Mouse (Mus musculus) liver, postnatal 0 days (tissue): ENCODE results near the gene Tm6sf2. TPM values are rescaled to one million over a fixed set of nuclear protein-coding genes. Genes with fewer than 3 reads are reported as not detected.

Experiments
- ATAC-seq: fragments of 200-750 bp; cut with Nextera tagmentation; 2 replicates; pipeline ENCODE4 v1.8.0; 2017; ENCODE audit warnings: mild to moderate bottlenecking, moderate library complexity
- DNase-seq: peaks from one replicate; pipeline ENCODE4 v3.0.0-alpha.2; 2016
- H3K27ac ChIP-seq: fragments of 300-500 bp; sonication (generic); 2 replicates; pipeline ENCODE4 v1.5.1; 2014; ENCODE audit warnings: antibody characterized with exemption, moderate library complexity, mild to moderate bottlenecking, low read depth
- H3K27me3 ChIP-seq: fragments of 300-500 bp; sonication (generic); 2 replicates; pipeline ENCODE4 v1.6.1; 2014; ENCODE audit warnings: low read length, control low read depth, mixed read lengths; ENCODE audit not compliant: insufficient read depth
- H3K36me3 ChIP-seq: fragments of 300-500 bp; sonication (generic); replicated peaks from 2 replicates; pipeline ENCODE4 v1.6.1; 2014; ENCODE audit warnings: mild to moderate bottlenecking, control low read depth, low read length, moderate library complexity, mixed read lengths; ENCODE audit not compliant: insufficient read depth
- H3K4me1 ChIP-seq: fragments of 300-500 bp; sonication (generic); 2 replicates; pipeline ENCODE4 v1.6.1; 2014; ENCODE audit warnings: antibody characterized with exemption, mild to moderate bottlenecking, control low read depth; ENCODE audit not compliant: insufficient read depth
- H3K4me2 ChIP-seq: fragments of 300-500 bp; sonication (generic); 2 replicates; pipeline ENCODE4 v1.6.1; 2014; ENCODE audit warnings: low read depth, mild to moderate bottlenecking, low read length, moderate library complexity, mixed read lengths
- H3K4me3 ChIP-seq: fragments of 300-500 bp; sonication (generic); 2 replicates; pipeline ENCODE4 v1.5.1; 2014; ENCODE audit warnings: low read depth, low read length
- H3K9ac ChIP-seq: fragments of 300-500 bp; sonication (generic); replicated peaks from 2 replicates; pipeline ENCODE4 v1.6.1; 2014; ENCODE audit warnings: mild to moderate bottlenecking, moderate library complexity
- H3K9me3 ChIP-seq: fragments of 300-500 bp; sonication (generic); 2 replicates; pipeline ENCODE4 v1.6.1; 2016; ENCODE audit warnings: mild to moderate bottlenecking, control low read depth, low read length, mixed read lengths
- CTCF ChIP-seq: sonication (generic); IDR thresholded peaks from 2 replicates; pipeline ENCODE4 v1.5.1; 2016; ENCODE audit warnings: antibody characterized with exemption, low read depth
- EP300 ChIP-seq: IDR thresholded peaks from 2 replicates; pipeline ENCODE4 v1.6.1; 2016; ENCODE audit warnings: antibody characterized with exemption, low read depth, mild to moderate bottlenecking
- WGBS: fragments of 180-500 bp; shearing (Covaris S2); extraction: QIAGEN DNeasy Blood & Tissue Kit; methylation state at CpG from one replicate; pipeline ENCODE4 v1.1.7; 2014; ENCODE audit not compliant: insufficient replicate concordance; 5-methylcytosine and 5-hydroxymethylcytosine counted together
- polyA plus RNA-seq: library from polyadenylated mRNA; unstranded; fragments of >200 nt; fragmentation: Nextera tagmentation; extraction: Ambion mirVana; gene quantifications from 2 replicates; pipeline ENCODE4 v1.2.1, GENCODE M21; 2015

Gene Tm6sf2
- polyA plus RNA-seq, 1 experiment from 2014 or later, result 38.7 TPM

DNA sequence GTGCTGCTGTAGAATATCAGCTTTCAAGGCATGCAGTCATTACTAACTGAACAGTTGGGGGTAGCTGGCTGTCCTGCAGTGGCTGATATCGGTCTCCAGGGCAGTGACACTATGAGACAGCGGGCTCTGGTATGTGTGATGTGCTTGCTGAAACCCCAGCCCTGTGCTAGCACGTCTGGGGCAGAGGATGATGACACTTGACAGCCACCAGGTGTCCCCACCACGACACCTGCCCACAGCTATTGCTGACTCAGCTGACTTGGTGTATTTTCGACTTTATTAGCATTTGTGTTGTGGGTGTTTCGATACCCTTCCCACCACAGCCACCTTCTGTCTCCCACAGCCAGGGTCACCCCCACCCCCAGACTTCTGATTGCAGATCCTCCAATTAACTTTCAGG is 31.8 kb downstream of the Tm6sf2 start:
- DNase-seq, result peak; percentile 62

DNA sequence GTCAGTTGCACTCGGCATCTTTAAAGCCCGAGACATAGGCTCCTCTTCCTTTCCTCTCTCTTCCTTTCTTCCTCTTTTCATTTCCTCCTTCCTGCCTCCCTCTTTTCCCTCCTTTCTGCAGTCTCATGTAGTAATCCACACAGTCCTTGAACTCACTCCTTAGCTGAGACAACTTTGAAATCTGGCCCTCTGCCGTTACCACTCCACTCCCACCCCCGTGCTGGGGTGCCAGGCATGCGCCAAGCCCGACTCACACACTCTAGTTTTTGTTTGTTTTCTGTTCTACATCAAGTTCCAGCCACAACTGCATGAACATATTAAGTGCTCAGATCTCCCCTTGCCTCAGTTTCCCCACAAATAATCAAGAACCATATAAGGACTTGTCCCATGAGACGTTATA is 32.2 kb downstream of the Tm6sf2 start:
- Histone ChIP-seq H3K9me3 (no peaks in the 10 kb centered on the region), H3K9ac (no peak overlapping the region), H3K27ac (no peak overlapping the region), H3K4me2 (no peak overlapping the region), H3K4me1 (no peaks in the 10 kb centered on the region), H3K4me3 (no peak overlapping the region), H3K27me3 (peaks cover 7% of the 10 kb centered on the region; the same call in 1 of the 2 replicates), H3K36me3 (no peaks in the 10 kb centered on the region)
- WGBS, result 63% methylated on average over 7 of the region's 7 CpGs
- ATAC-seq, result no peak
- DNase-seq, result no peak
- TF ChIP-seq CTCF, result no peak
- no peak for TF ChIP-seq EP300

More for the DNA sequence above, 31.8 kb downstream of the Tm6sf2 start:
- no peak overlapping the region for H3K4me3 ChIP-seq
- ATAC-seq, result peak; percentile 72
- WGBS, result 8% methylated on average over 5 of the region's 6 CpGs
- no peaks in the 10 kb centered on the region for H3K9me3 ChIP-seq
- peaks cover 7% of the 10 kb centered on the region; the same call in 1 of the 2 replicates for H3K27me3 ChIP-seq
- TF ChIP-seq EP300 (no peak), CTCF (peak; percentile 82)
- H3K4me1 ChIP-seq, result no peaks in the 10 kb centered on the region
- H3K4me2 ChIP-seq, result no peak overlapping the region
- H3K9ac ChIP-seq, result no peak overlapping the region
- no peaks in the 10 kb centered on the region for H3K36me3 ChIP-seq
- no peak overlapping the region for H3K27ac ChIP-seq

DNA sequence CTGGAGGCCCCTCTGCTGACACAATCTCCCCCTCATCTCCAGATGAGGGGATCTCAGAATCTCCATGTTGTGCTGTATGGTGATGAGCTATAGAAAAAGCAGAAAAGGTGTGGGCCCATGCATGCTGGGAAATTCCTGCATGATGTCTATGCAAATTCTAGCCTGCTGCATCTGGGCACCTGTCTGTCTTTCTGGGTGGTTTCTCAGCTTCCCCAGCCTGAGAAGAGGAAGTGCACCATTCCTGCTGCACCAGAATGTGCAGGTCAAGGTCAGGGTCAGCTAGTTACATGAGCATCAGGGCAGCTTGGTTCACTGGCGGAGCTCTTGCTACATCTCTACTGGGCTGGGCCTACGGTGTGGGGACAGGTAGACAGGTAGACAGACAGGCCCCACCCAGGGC is 37.7 kb downstream of the Tm6sf2 start:
- 54% methylated on average over 2 of the region's 2 CpGs for WGBS
- Histone ChIP-seq H3K27ac (no peak overlapping the region), H3K4me3 (no peak overlapping the region), H3K9me3 (no peaks in the 10 kb centered on the region), H3K36me3 (no peaks in the 10 kb centered on the region), H3K4me1 (no peaks in the 10 kb centered on the region), H3K27me3 (peaks cover 57% of the 10 kb centered on the region), H3K4me2 (no peak overlapping the region), H3K9ac (no peak overlapping the region)
- DNase-seq (no peak), ATAC-seq (no peak)
- TF ChIP-seq EP300, result no peak
- no peak for TF ChIP-seq CTCF

DNA sequence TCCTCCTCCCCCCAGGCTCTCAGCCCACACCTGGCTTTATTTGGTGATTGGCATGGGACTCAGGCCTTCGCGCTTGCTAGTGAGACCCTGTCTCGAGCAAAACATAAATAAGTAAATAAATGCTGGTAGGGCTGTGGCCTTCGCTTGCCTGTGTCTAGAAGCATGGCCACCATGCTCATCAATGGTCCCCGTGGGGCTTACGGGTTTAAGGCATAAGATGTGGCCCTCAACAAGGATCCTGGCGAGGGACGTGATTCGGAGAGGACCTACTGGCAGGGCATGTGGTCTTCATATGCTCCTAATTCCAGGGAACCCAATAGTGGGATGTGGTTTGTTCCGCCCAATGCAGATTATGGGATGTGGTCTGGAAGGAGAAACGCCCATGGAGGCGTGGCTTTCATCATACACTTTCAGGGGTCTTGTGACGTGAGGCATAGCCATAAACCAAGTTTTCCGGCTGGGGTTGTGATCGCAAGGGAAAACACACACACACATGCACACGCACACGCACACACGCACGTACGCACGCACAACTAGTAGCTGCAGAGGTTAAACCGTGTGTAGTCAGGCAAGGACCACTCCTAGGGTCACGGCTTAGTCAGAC is 38.6 kb downstream of the Tm6sf2 start:
- 48% methylated on average over 23 of the region's 23 CpGs for WGBS
- H3K4me1 ChIP-seq, result no peaks in the 10 kb centered on the region
- no peak for DNase-seq
- H3K4me2 ChIP-seq, result no peak overlapping the region
- no peak for TF ChIP-seq EP300
- no peak for TF ChIP-seq CTCF
- H3K9me3 ChIP-seq, result no peaks in the 10 kb centered on the region
- H3K4me3 ChIP-seq, result no peak overlapping the region
- H3K27me3 ChIP-seq, result peaks cover 58% of the 10 kb centered on the region
- no peaks in the 10 kb centered on the region for H3K36me3 ChIP-seq
- no peak overlapping the region for H3K9ac ChIP-seq
- no peak overlapping the region for H3K27ac ChIP-seq
- no peak for ATAC-seq

DNA sequence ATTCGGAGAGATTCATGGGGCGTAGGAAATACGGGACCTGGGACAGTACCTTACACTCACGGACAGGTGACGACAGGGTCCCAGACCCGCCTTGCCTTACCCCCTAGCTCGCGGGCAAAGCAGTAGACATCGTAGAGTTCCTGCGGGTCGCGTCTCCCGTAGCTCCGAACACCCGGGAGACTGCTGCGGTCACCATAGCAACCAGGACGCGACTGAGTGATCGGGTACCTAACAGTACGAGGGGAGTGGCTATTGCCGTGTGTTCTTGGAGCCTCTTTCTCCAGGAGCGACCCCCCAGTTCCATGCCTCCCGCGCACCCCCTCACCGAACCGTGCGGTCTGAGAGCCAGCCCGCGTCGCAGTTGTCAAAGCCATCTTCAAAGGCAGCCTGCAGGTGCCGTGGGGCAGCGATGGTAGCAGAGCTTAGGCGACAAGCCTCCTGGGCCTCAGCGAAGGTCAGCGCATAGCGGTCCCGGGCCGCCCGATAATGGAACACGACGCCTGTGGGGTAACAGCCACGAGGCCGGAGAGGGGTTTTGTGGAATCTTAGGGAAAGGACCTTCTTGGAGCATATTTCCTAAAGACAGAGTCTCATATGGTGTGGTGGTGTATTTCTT is 39.8 kb downstream of the Tm6sf2 start:
- Histone ChIP-seq H3K27me3 (peaks cover 63% of the 10 kb centered on the region), H3K27ac (no peak overlapping the region), H3K4me2 (no peak overlapping the region), H3K9ac (no peak overlapping the region), H3K4me1 (no peaks in the 10 kb centered on the region), H3K36me3 (no peaks in the 10 kb centered on the region), H3K4me3 (no peak overlapping the region), H3K9me3 (no peaks in the 10 kb centered on the region)
- TF ChIP-seq EP300 (no peak), CTCF (no peak)
- DNase-seq (no peak), ATAC-seq (no peak)
- WGBS, result 7% methylated on average over 43 of the region's 43 CpGs

DNA sequence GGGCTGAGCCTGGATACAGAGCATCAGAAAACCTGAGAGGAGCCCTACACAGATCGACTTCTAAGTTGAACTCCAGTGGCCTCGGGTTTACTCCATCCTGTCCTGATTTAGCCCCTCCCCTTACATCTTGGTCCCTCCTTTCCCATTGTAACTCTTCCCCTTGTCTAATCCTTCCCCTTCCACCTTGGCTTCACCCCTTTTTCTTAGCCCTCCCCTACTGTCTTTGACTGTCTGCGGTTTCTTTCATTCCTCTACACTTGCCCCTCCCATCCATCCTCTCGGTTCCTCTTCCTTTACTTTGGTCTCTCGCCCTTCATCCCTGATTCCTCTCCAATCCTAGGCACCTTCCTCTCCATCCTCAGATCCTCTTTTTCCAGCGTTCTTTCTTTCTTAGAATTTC is 41.8 kb downstream of the Tm6sf2 start:
- H3K9me3 ChIP-seq, result no peaks in the 10 kb centered on the region
- ATAC-seq (no peak), DNase-seq (no peak)
- H3K4me1 ChIP-seq, result no peaks in the 10 kb centered on the region
- H3K27me3 ChIP-seq, result peaks cover 74% of the 10 kb centered on the region
- 16% methylated on average over 6 of the region's 6 CpGs for WGBS
- H3K9ac ChIP-seq, result no peak overlapping the region
- TF ChIP-seq CTCF (no peak), EP300 (no peak)
- H3K27ac ChIP-seq, result no peak overlapping the region
- no peak overlapping the region for H3K4me2 ChIP-seq
- H3K36me3 ChIP-seq, result no peaks in the 10 kb centered on the region
- H3K4me3 ChIP-seq, result no peak overlapping the region
